Mouse (Mus musculus) cerebral cortex, adult 2 months (tissue): ENCODE data around the gene Cd69.

Experiments used
- WGBS: fragments of 180-500 bp; shearing (Covaris S2); methylation state at CpG from one replicate; pipeline ENCODE4 v1.1.7; 2018; 5-methylcytosine and 5-hydroxymethylcytosine counted together

Gene Cd69

GRCm38 (mm10) chr6:129241471-129241870, 33.8 kb downstream of the Cd69 start:
- WGBS: 64% methylated on average over 5 of the region's 5 CpGs

DNA sequence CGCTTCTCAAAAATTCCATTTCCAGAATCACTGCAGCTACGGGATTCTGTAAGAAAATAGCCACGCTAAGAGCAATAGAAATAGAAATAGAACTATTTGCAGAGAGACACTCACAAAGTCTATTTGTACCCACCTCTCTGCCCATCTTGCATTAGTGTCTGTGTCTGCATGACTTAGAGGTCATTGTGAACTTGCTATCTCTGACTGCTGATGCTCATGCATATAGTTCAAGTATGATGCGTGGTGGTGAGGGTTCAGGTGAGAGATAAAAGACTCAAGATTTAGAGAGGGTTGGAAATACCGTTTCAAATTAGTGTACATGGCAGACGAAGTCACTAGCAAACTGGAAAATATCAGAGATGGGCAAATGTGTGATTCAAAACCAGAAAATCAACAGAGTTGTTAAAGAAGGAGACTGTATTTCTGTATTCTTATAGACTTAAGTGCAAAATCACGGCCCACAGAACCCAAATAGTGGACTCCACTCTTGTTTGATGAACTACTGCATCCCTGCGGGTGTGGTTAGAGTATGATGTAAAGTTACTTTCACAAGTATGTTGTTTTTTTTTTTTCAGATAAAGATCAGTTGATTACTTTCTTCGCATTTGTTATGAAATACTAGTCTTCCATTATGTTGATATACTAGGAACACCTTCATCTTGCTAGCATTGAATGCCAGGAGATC, 35.5 kb downstream of the Cd69 start:
- WGBS: 91% methylated on average over 9 of the region's 9 CpGs

- WGBS: 11% methylated on average over 14 of the region's 14 CpGs
These were observed 36.8 kb downstream of the Cd69 start for GRCm38 (mm10) chr6:129238275-129239038.

DNA sequence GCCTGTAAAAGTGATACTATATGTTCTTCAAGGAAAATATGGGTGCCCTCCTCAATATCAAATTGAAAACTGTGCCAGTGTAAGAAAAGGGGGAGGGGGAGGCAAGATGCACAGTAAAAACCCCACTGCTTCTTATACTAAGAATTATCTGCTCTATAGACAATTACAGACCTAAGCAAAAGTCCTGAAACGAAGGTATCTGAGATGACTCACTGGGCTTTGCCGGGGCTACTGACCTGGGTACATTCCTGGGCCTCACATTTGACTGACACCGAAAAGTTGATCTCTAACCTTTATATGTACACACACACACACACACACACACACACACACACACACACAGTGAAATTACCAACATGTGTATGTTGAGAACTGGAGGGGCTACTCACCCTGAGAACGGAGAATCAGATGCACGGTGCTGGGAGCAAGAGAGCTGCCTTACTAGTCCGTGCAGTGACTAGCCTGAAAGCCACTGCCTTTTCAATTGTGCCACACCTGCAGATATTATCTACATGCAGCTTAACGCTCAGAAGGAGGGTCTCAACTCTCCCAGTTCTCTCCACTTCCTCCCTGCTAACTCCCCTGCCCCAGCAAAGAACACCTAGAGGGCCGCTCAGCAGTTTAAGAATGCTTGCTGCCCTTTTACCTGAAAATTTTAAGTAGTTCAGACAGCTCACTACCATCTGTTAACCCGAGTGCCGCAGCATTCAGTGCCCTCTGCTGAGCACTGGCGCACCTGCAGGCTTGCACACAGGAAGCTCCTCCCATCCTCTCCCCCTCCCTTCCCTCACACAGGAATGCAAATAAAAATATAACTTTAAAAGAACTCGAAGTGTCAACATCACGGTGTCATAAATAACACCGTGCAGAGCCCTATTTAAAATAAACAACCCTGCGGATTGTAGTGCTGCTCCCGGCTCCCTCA, 37.6 kb downstream of the Cd69 start:
- WGBS: 24% methylated on average over 16 of the region's 16 CpGs

GRCm38 (mm10) chr6:129236652-129237342, 38.4 kb downstream of the Cd69 start:
- WGBS: 80% methylated on average over 2 of the region's 2 CpGs

- 76% methylated on average over 5 of the region's 5 CpGs for WGBS
These were observed 39.3 kb downstream of the Cd69 start for GRCm38 (mm10) chr6:129235855-129236461.

GRCm38 (mm10) chr6:129234456-129235360, 40.5 kb downstream of the Cd69 start:
- 69% methylated on average over 8 of the region's 8 CpGs for WGBS

DNA sequence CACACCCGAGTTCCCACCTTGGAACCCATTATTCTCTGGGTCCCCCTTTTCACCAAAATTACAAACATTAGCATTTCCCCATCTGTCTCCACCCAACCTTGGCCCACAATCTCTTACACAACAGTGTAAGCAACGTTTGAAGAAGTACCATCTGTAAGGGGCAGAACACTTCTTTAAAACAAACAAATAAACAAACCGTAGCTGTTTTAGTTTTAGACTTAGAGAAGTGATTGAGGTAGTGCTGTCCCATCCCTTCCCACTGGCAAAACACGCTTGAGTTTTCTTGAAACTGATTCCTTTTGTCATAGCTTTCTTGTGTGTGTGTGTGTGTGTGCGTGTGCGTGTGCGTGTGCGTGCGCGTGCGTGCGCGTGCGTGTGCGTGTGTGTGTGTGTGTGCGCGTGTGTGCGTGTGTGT, 41.3 kb downstream of the Cd69 start:
- 72% methylated on average over 18 of the region's 18 CpGs for WGBS

DNA sequence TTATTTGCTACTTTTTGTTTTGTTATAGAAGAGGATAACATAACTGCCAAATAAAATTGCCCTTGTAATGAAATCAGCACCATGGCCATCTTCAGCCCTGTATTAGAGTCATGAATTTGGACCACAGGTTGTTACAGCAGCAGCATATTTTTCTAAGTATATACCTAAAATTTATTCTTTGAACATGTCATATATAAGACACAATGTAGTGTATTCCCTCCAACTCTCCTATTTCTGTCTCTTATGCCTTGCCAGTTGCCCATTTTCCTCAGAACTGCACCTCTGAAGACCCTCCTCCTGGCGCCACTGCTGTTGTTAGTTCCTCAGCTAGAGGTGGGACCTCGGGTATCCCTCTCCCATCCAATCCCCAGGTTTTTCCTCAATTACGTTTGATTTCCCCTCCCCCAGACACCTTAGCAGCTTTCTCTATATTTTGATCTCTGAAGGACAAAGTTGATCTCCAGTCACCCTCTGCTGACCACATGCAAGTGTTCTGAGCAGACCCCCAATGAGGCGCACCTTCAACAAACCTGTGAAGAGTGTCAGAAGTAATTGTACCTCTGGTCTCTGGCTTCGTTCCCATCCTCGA, 41.8 kb downstream of the Cd69 start:
- WGBS: 66% methylated on average over 6 of the region's 6 CpGs

- 45% methylated on average over 9 of the region's 9 CpGs for WGBS
These were observed 42.4 kb downstream of the Cd69 start for GRCm38 (mm10) chr6:129232842-129233205.

- WGBS: 76% methylated on average over 5 of the region's 5 CpGs
These were observed 43.0 kb downstream of the Cd69 start for GRCm38 (mm10) chr6:129232005-129232841.

DNA sequence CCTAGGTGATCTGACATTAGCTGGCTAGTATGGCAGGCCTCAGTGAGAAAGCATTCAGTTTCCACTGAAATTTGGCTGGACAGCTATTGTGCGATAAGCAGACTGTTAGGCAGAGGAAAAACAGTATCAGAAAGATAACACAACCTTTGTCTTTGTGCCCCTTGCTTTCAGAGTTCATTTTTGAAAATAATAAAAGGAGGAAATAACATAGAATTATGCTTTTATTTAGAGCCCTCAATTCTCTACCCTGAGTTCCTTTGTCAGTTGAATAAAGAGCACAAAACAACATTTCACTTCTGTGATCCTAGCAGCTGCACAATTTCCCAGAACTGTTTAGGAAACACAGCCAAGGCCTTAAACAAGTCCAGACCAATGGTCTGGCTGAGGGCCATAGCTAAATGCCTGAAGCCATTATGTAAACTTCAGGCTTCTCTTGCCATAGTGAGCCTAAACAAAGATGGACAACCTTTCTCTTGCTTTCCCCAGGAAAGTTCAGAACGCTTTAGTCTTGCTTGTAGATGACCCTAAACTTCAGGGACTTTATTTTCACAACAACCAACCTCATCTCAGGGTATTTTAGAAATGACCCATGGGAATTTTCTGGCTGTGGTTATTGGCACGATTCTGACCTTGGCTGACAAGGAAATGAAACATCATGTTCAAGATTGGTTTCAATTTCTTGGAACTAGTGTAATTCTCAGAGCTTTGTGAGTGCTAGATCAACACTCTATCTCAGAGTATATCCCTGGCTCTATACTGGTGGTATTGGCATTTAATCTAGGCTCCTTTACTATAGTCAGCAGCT, 45.3 kb downstream of the Cd69 start:
- WGBS: 47% methylated on average over 3 of the region's 3 CpGs

- 44% methylated on average over 3 of the region's 3 CpGs for WGBS
These were observed 46.1 kb downstream of the Cd69 start for GRCm38 (mm10) chr6:129228935-129229773.

DNA sequence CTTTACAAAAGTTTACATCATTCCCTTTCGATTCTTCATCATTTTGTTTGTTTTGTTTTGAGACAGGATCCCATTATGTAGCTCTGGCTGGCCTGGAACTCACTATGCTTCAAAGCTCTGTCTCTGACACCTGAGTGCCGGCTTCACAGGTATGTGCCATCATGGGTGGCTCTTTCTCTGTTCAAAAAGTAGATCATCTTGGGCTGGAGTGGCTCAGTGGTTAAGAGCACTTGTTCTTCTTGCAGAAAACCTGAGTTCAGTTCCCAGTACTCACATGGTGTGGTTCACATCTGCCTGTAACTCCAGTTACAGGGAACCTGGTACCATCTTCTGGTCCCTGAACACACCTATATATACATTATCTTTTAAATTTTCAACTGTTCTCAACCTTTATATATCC, 50.2 kb downstream of the Cd69 start:
- 67% methylated on average over 2 of the region's 2 CpGs for WGBS

- WGBS: 58% methylated on average over 1 of the region's 1 CpGs
These were observed 51.1 kb downstream of the Cd69 start for GRCm38 (mm10) chr6:129224090-129224489.

DNA sequence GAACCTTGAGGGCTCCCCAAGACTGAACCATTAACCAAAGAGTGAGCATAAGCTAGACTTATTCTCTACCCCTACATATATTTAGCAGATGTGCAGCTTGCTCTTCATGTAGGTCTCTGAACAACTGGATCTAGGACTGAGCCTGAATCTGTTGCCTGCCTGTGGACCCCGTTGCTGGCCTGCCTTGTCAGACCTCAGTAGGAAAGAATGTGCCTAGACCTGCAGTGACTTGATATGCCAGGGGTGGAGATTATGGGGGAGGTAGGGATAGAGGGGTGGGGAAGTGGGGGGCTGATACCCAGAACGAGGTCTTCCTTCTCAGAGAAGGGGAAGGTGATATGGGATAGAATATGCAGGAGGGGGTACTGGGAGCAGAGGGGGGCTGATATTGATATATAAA, 51.6 kb downstream of the Cd69 start:
- 84% methylated on average over 2 of the region's 2 CpGs for WGBS

- 85% methylated on average over 3 of the region's 3 CpGs for WGBS
These were observed 52.9 kb downstream of the Cd69 start for GRCm38 (mm10) chr6:129222188-129222800.
